Mouse (Mus musculus) cortical plate, adult 2 months (tissue): ENCODE results near the gene Dync1i1. TPM values are rescaled to one million over a fixed set of nuclear protein-coding genes. Genes with fewer than 3 reads are reported as not detected.

ENCODE experiments used
- H3K27ac ChIP-seq: fragments of 200-500 bp; 2 replicates; pipeline ENCODE4 v1.5.1; 2012; ENCODE audit warnings: low read length, control low read depth, inconsistent platforms; ENCODE audit not compliant: insufficient read depth
- H3K4me1 ChIP-seq: fragments of 200-500 bp; 2 replicates; pipeline ENCODE4 v1.6.1; 2011; ENCODE audit warnings: low read length; ENCODE audit not compliant: control insufficient read depth, insufficient read depth
- H3K4me3 ChIP-seq: fragments of 200-500 bp; 2 replicates; pipeline ENCODE4 v1.5.1; 2011; ENCODE audit warnings: mild to moderate bottlenecking, low read length, control low read depth; ENCODE audit not compliant: insufficient read depth
- CTCF ChIP-seq: fragments of 200-500 bp; IDR thresholded peaks from 2 replicates; pipeline ENCODE4 v1.5.1; 2011; ENCODE audit warnings: mild to moderate bottlenecking, control low read depth, low read length; ENCODE audit not compliant: insufficient read depth; ENCODE audit errors: extremely low read depth
- POLR2A ChIP-seq: fragments of 200-500 bp; IDR thresholded peaks from 2 replicates; pipeline ENCODE4 v1.6.1; 2011; ENCODE audit warnings: mild to moderate bottlenecking, low read length, control low read depth; ENCODE audit not compliant: insufficient read depth; ENCODE audit errors: extremely low read depth
- polyA plus RNA-seq: library from polyadenylated mRNA; depleted of rRNA; stranded (reverse); fragments of >200 nt; gene quantifications from 2 replicates; pipeline ENCODE4 v1.2.3, GENCODE M21; 2012; rRNA removed

Gene Dync1i1
- polyA plus RNA-seq, 1 experiment, result 133 TPM

GRCm38 (mm10) chr6:6070015-6070414 lies 344.6 kb downstream of the Dync1i1 start:
- no peak overlapping the region for H3K4me3 ChIP-seq
- no peak overlapping the region for H3K27ac ChIP-seq
- no peaks in the 10 kb centered on the region for H3K4me1 ChIP-seq
- no peak for TF ChIP-seq POLR2A
- TF ChIP-seq CTCF, result no peak

- Histone ChIP-seq H3K27ac (no peak overlapping the region), H3K4me1 (no peaks in the 10 kb centered on the region), H3K4me3 (no peak overlapping the region)
- TF ChIP-seq CTCF (no peak), POLR2A (no peak)
Measured at GRCm38 (mm10) chr6:6071038-6071437, 345.6 kb downstream of the Dync1i1 start.

- H3K27ac ChIP-seq, result no peak overlapping the region
- H3K4me3 ChIP-seq, result no peak overlapping the region
- H3K4me1 ChIP-seq, result no peaks in the 10 kb centered on the region
- TF ChIP-seq CTCF (no peak), POLR2A (no peak)
Measured at GRCm38 (mm10) chr6:6075940-6076447, 350.6 kb downstream of the Dync1i1 start.

GRCm38 (mm10) chr6:6077234-6077633 lies 351.8 kb downstream of the Dync1i1 start:
- Histone ChIP-seq H3K4me3 (no peak overlapping the region), H3K27ac (no peak overlapping the region), H3K4me1 (no peaks in the 10 kb centered on the region)
- TF ChIP-seq CTCF (no peak), POLR2A (no peak)

Other genes starting within 250 kb of the Dync1i1 start
- 9.4 and 14.0 TPM in 2 replicates for gene Pdk4, start 229.3 kb upstream of the Dync1i1 start, polyA plus RNA-seq